Mouse (Mus musculus) limb, embryonic 14.5 days (tissue): ENCODE results near the gene Rfx8. TPM values are rescaled to one million over a fixed set of nuclear protein-coding genes. Genes with fewer than 3 reads are reported as not detected.

Source experiments
- ATAC-seq: fragments of 200-750 bp; cut with Nextera tagmentation; 2 replicates; pipeline ENCODE4 v1.8.0; 2017; ENCODE audit warnings: low read depth, moderate number of reproducible peaks, moderate TSS enrichment; ENCODE audit not compliant: low FRiP score
- DNase-seq: peaks from one replicate; pipeline ENCODE4 v3.0.0-alpha.2; 2015; ENCODE audit warnings: low spot score
- H3K27ac ChIP-seq: fragments of 300-500 bp; sonication (generic); replicated peaks from 2 replicates; pipeline ENCODE4 v1.5.1; 2014; ENCODE audit warnings: low read depth, mild to moderate bottlenecking, low read length, moderate library complexity, mixed read lengths
- H3K27me3 ChIP-seq: fragments of 300-500 bp; sonication (generic); 2 replicates; pipeline ENCODE4 v1.6.1; 2014; ENCODE audit warnings: low read length, mixed read lengths; ENCODE audit not compliant: control insufficient read depth, insufficient read depth
- H3K36me3 ChIP-seq: fragments of 300-500 bp; sonication (generic); 2 replicates; pipeline ENCODE4 v1.6.1; 2014; ENCODE audit warnings: mild to moderate bottlenecking, low read length, moderate library complexity, mixed read lengths; ENCODE audit not compliant: control insufficient read depth, insufficient read depth
- H3K4me1 ChIP-seq: fragments of 300-500 bp; sonication (generic); 2 replicates; pipeline ENCODE4 v1.6.1; 2014; ENCODE audit warnings: antibody characterized with exemption, low read length, mixed read lengths; ENCODE audit not compliant: control insufficient read depth, insufficient read depth
- H3K4me2 ChIP-seq: fragments of 300-500 bp; sonication (generic); replicated peaks from 2 replicates; pipeline ENCODE4 v1.6.1; 2014; ENCODE audit warnings: low read depth, mild to moderate bottlenecking, low read length, moderate library complexity; ENCODE audit not compliant: severe bottlenecking
- H3K4me3 ChIP-seq: fragments of 300-500 bp; sonication (generic); replicated peaks from 2 replicates; pipeline ENCODE4 v1.5.1; 2014; ENCODE audit warnings: low read length
- H3K9ac ChIP-seq: fragments of 300-500 bp; sonication (generic); 2 replicates; pipeline ENCODE4 v1.6.1; 2014; ENCODE audit warnings: mild to moderate bottlenecking, low read depth, low read length, moderate library complexity; ENCODE audit not compliant: severe bottlenecking
- H3K9me3 ChIP-seq: fragments of 300-500 bp; sonication (generic); 2 replicates; pipeline ENCODE4 v1.6.1; 2016; ENCODE audit warnings: low read length; ENCODE audit not compliant: control insufficient read depth
- POLR2A ChIP-seq: fragments of 200-500 bp; IDR thresholded peaks from 2 replicates; pipeline ENCODE4 v1.8.0; 2012; ENCODE audit warnings: inconsistent platforms, mild to moderate bottlenecking, moderate library complexity, borderline replicate concordance; ENCODE audit not compliant: insufficient read depth, insufficient read length; ENCODE audit errors: extremely low read depth
- WGBS: fragments of 180-500 bp; shearing (Covaris S2); extraction: QIAGEN DNeasy Blood & Tissue Kit; methylation state at CpG from one replicate; pipeline ENCODE4 v1.1.7; 2014; 5-methylcytosine and 5-hydroxymethylcytosine counted together
- polyA plus RNA-seq, 2 experiments: library from polyadenylated mRNA; depleted of rRNA in 1 of 2; stranded (reverse) in 1 of 2; unstranded in 1 of 2; fragments of >200 nt; fragmentation: Nextera tagmentation in 1 of 2; extraction: Ambion mirVana in 1 of 2; gene quantifications; 2 replicates each; pipeline versions ENCODE4 v1.2.1 to v1.2.3; 2012 to 2014

The Rfx8 gene
- polyA plus RNA-seq (2012; rRNA removed) (1.00 and 1.2 TPM in 2 replicates), polyA plus RNA-seq (2014; fragmentation: Nextera tagmentation; extraction: Ambion mirVana) (0.59 and 0.98 TPM in 2 replicates)

- 2% methylated on average over 28 of the region's 42 CpGs for WGBS
- H3K4me2 ChIP-seq = peak within 1 kb of the TSS; percentile 78
- no peaks in the 10 kb centered on the region for H3K9me3 ChIP-seq
- peak within 1 kb of the TSS; percentile 81 for H3K27ac ChIP-seq
- no peaks in the 10 kb centered on the region for H3K27me3 ChIP-seq
- no peaks in the 10 kb centered on the region for H3K36me3 ChIP-seq
- TF ChIP-seq POLR2A = no peak
- DNase-seq = no peak
- peaks cover 11% of the 10 kb centered on the region for H3K4me1 ChIP-seq
- H3K9ac ChIP-seq = peak within 1 kb of the TSS; percentile 64
- peak; percentile 71 for ATAC-seq
- H3K4me3 ChIP-seq = peak within 1 kb of the TSS; percentile 44
Measured at GRCm38 (mm10) chr1:39720632-39721350, at the start of gene Rfx8. Rfx8 (minus strand) TSS chr1:39720997.

GRCm38 (mm10) chr1:39770436-39770835, 49.6 kb upstream of the Rfx8 start:
- Histone ChIP-seq H3K27ac (no peak overlapping the region), H3K36me3 (no peaks in the 10 kb centered on the region), H3K4me2 (no peak overlapping the region), H3K4me1 (no peaks in the 10 kb centered on the region), H3K9me3 (no peaks in the 10 kb centered on the region), H3K4me3 (no peak overlapping the region), H3K9ac (no peak overlapping the region), H3K27me3 (no peaks in the 10 kb centered on the region)
- DNase-seq = no peak
- WGBS = 80% methylated on average over 5 of the region's 5 CpGs
- TF ChIP-seq POLR2A = no peak
- ATAC-seq = no peak

GRCm38 (mm10) chr1:39768017-39768416, 47.2 kb upstream of the Rfx8 start:
- no peak for TF ChIP-seq POLR2A
- H3K9ac ChIP-seq = no peak overlapping the region
- WGBS = 65% methylated on average over 3 of the region's 3 CpGs
- H3K27me3 ChIP-seq = no peaks in the 10 kb centered on the region
- no peak for DNase-seq
- no peaks in the 10 kb centered on the region for H3K36me3 ChIP-seq
- no peaks in the 10 kb centered on the region for H3K4me1 ChIP-seq
- H3K27ac ChIP-seq = no peak overlapping the region
- H3K9me3 ChIP-seq = no peaks in the 10 kb centered on the region
- H3K4me3 ChIP-seq = no peak overlapping the region
- ATAC-seq = no peak
- H3K4me2 ChIP-seq = no peak overlapping the region

- H3K4me2 ChIP-seq = no peak overlapping the region
- no peaks in the 10 kb centered on the region for H3K9me3 ChIP-seq
- H3K36me3 ChIP-seq = no peaks in the 10 kb centered on the region
- no peak overlapping the region for H3K9ac ChIP-seq
- no peak for ATAC-seq
- no peak overlapping the region for H3K27ac ChIP-seq
- no peak overlapping the region for H3K4me3 ChIP-seq
- no peaks in the 10 kb centered on the region for H3K27me3 ChIP-seq
- H3K4me1 ChIP-seq = peaks cover 15% of the 10 kb centered on the region
- no peak for DNase-seq
- 80% methylated on average over 7 of the region's 7 CpGs for WGBS
- no peak for TF ChIP-seq POLR2A
Measured at GRCm38 (mm10) chr1:39765854-39766493, 45.2 kb upstream of the Rfx8 start.

- WGBS = 2% methylated on average over 10 of the region's 10 CpGs
- H3K9me3 ChIP-seq = no peaks in the 10 kb centered on the region
- peaks cover 29% of the 10 kb centered on the region for H3K4me1 ChIP-seq
- no peak overlapping the region for H3K4me3 ChIP-seq
- TF ChIP-seq POLR2A = no peak
- no peaks in the 10 kb centered on the region for H3K27me3 ChIP-seq
- DNase-seq (peak; percentile 98), ATAC-seq (peak; percentile 91)
- H3K4me2 ChIP-seq = peak overlapping the region; percentile 38
- no peak overlapping the region for H3K9ac ChIP-seq
- H3K27ac ChIP-seq = peak overlapping the region; percentile 70
- no peaks in the 10 kb centered on the region for H3K36me3 ChIP-seq
Measured at GRCm38 (mm10) chr1:39762025-39762370, 41.2 kb upstream of the Rfx8 start.
